Mouse (Mus musculus) liver, embryonic 14.5 days (tissue): ENCODE measurements around the gene Aifm3. TPM values are rescaled to one million over a fixed set of nuclear protein-coding genes. Genes with fewer than 3 reads are reported as not detected.

ENCODE experiments used
- ATAC-seq: fragments of 200-750 bp; cut with Nextera tagmentation; 2 replicates; pipeline ENCODE4 v1.8.0; 2017; ENCODE audit warnings: moderate number of reproducible peaks, mild to moderate bottlenecking, moderate library complexity; ENCODE audit not compliant: insufficient read depth
- DNase-seq, 3 experiments: peaks; one replicate each; pipeline ENCODE4 v3.0.0-alpha.2; 2012 to 2013; ENCODE audit warnings: low read depth in 3 of 3, low spot score in 3 of 3
- H3K27ac ChIP-seq: fragments of 300-500 bp; sonication (generic); 2 replicates; pipeline ENCODE4 v1.5.1; 2014; ENCODE audit warnings: moderate library complexity, mild to moderate bottlenecking, control low read depth, inconsistent platforms
- H3K27me3 ChIP-seq: fragments of 300-500 bp; sonication (generic); 2 replicates; pipeline ENCODE4 v1.6.1; 2014; ENCODE audit warnings: mild to moderate bottlenecking, low read length, moderate library complexity; ENCODE audit not compliant: control insufficient read depth, insufficient read depth
- H3K36me3 ChIP-seq: fragments of 300-500 bp; sonication (generic); replicated peaks from 2 replicates; pipeline ENCODE4 v1.6.1; 2014; ENCODE audit warnings: low read depth; ENCODE audit not compliant: control insufficient read depth, insufficient read depth
- H3K4me1 ChIP-seq, 2 experiments: fragments of 200-500 bp in 1 of 2; fragments of 300-500 bp in 1 of 2; sonication (generic) in 1 of 2; replicated peaks; 2 replicates each; pipeline ENCODE4 v1.6.1; 2012 to 2014; ENCODE audit warnings: antibody characterized with exemption in 1 of 2, inconsistent platforms in 1 of 2, low read length in 1 of 2; ENCODE audit not compliant: control insufficient read depth in 2 of 2, insufficient read depth in 2 of 2
- H3K4me2 ChIP-seq: fragments of 300-500 bp; sonication (generic); 2 replicates; pipeline ENCODE4 v1.6.1; 2014; ENCODE audit warnings: low read depth, mild to moderate bottlenecking, control low read depth, moderate library complexity
- H3K4me3 ChIP-seq, 2 experiments: fragments of 200-500 bp in 1 of 2; fragments of 300-500 bp in 1 of 2; sonication (generic) in 1 of 2; 2 replicates each; pipeline ENCODE4 v1.5.1; 2012 to 2014; ENCODE audit warnings: low read depth in 2 of 2, low read length in 2 of 2, mild to moderate bottlenecking in 2 of 2, control low read depth in 1 of 2, inconsistent platforms in 1 of 2, moderate library complexity in 1 of 2; ENCODE audit not compliant: insufficient read depth in 1 of 2
- H3K9ac ChIP-seq: fragments of 300-500 bp; sonication (generic); replicated peaks from 2 replicates; pipeline ENCODE4 v1.6.1; 2014; ENCODE audit warnings: mild to moderate bottlenecking, control low read depth, moderate library complexity
- H3K9me3 ChIP-seq: fragments of 300-500 bp; sonication (generic); 2 replicates; pipeline ENCODE4 v1.6.1; 2016; ENCODE audit warnings: low read length, mixed read lengths; ENCODE audit not compliant: control insufficient read depth
- CTCF ChIP-seq: IDR thresholded peaks from 2 replicates; pipeline ENCODE4 v1.5.1; 2016; ENCODE audit warnings: antibody characterized with exemption, low read depth, control low read depth
- EP300 ChIP-seq: IDR thresholded peaks from 2 replicates; pipeline ENCODE4 v1.6.1; 2016; ENCODE audit warnings: antibody characterized with exemption, low read depth
- WGBS: fragments of 180-500 bp; shearing (Covaris S2); extraction: QIAGEN DNeasy Blood & Tissue Kit; methylation state at CpG from one replicate; pipeline ENCODE4 v1.1.7; 2014; ENCODE audit not compliant: insufficient replicate concordance; 5-methylcytosine and 5-hydroxymethylcytosine counted together
- polyA plus RNA-seq, 2 experiments: library from polyadenylated mRNA; depleted of rRNA in 1 of 2; stranded (reverse) in 1 of 2; unstranded in 1 of 2; fragments of >200 nt; fragmentation: Nextera tagmentation in 1 of 2; extraction: Ambion mirVana in 1 of 2; gene quantifications; 2 replicates each; pipeline versions ENCODE4 v1.2.1 to v1.2.3; 2012 to 2014

Aifm3 gene
- polyA plus RNA-seq, 2 experiments: 0.53 to 1.3 TPM

DNA sequence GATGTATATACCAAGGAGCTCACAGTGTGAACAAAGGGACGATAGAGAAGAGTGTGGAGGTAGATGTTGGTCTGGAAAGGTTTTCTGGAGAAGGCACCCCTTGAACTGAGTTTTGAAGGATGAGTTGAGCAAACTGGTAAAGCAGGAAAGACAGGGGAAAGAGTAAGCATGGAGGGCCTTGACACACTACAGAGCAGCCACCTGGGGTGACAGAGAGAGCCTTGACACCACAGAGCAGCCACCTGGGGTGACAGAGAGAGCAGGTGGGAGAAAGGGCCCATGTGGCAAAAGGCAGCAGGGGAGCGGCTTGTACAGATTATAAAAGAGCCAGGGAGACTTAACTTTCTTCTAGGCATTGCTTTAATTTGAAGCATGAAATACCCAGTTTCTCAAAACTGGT is 14.7 kb upstream of the Aifm3 start:
- Histone ChIP-seq H3K9me3 (no peaks in the 10 kb centered on the region), H3K27ac (no peak overlapping the region), H3K4me1 (peaks cover 0 to 7% of the 10 kb centered on the region in 2 experiments; a peak in 2 of 4 replicates), H3K4me2 (no peak overlapping the region), H3K36me3 (peaks cover 15% of the 10 kb centered on the region), H3K4me3 (no peak overlapping the region), H3K9ac (no peak overlapping the region), H3K27me3 (no peaks in the 10 kb centered on the region)
- DNase-seq: no peak
- ATAC-seq: no peak
- TF ChIP-seq EP300: no peak
- no peak for TF ChIP-seq CTCF
- 78% methylated on average over 2 of the region's 2 CpGs for WGBS

GRCm38 (mm10) chr16:17475326-17475725 is 14.1 kb upstream of the Aifm3 start:
- TF ChIP-seq EP300: no peak
- no peak for TF ChIP-seq CTCF
- Histone ChIP-seq H3K9me3 (no peaks in the 10 kb centered on the region), H3K4me2 (no peak overlapping the region), H3K27me3 (no peaks in the 10 kb centered on the region), H3K9ac (no peak overlapping the region), H3K4me1 (peaks cover 1 to 7% of the 10 kb centered on the region in 2 experiments; a peak in 2 of 4 replicates), H3K36me3 (peaks cover 9% of the 10 kb centered on the region), H3K27ac (no peak overlapping the region), H3K4me3 (no peak overlapping the region)
- no peak for ATAC-seq
- no peak for DNase-seq
- 83% methylated on average over 4 of the region's 4 CpGs for WGBS

DNA sequence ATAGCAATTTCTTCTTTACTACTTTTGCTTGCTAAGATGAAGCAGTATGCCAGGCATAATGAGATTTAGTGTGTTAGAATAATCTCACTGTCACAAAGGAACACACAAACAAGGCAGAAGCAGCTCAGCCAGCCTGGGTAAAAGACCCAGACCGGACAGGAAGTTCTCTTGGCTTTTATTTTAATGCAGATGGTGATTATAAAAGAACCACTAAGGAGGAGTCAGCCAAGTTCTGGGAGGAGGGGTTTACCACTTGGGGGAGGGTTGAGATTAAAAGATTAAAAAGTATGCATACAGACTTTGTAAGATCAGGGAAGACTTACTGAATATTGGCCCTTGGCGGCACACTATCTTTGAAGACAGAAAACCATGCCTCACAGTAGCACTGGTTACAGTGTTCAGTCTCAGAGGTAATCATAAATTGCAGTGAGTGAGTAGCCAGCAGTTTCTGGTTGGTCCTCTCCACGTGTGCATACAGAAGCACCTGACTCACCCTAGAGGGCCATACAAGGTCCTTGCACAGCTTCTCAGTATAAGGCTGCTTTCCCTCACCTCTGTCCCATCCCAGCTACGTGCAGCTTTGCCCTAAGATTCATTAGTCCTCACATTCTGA is 11.0 kb upstream of the Aifm3 start:
- Histone ChIP-seq H3K27ac (no peak overlapping the region), H3K9me3 (no peaks in the 10 kb centered on the region), H3K4me1 (peaks cover 5 to 19% of the 10 kb centered on the region in 2 experiments), H3K4me2 (no peak overlapping the region), H3K36me3 (peaks cover 5% of the 10 kb centered on the region), H3K4me3 (no peak overlapping the region), H3K9ac (no peak overlapping the region), H3K27me3 (no peaks in the 10 kb centered on the region)
- ATAC-seq (peak; percentile 38; the same call in 1 of the 2 replicates), DNase-seq (no peak)
- TF ChIP-seq EP300: no peak
- no peak for TF ChIP-seq CTCF
- 49% methylated on average over 4 of the region's 4 CpGs for WGBS

- DNase-seq: no peak
- Histone ChIP-seq H3K9ac (no peak overlapping the region), H3K4me3 (no peak overlapping the region), H3K4me2 (no peak overlapping the region), H3K27ac (no peak overlapping the region), H3K4me1 (peaks cover 5 to 19% of the 10 kb centered on the region in 2 experiments), H3K36me3 (peaks cover 25% of the 10 kb centered on the region), H3K9me3 (no peaks in the 10 kb centered on the region), H3K27me3 (no peaks in the 10 kb centered on the region)
- TF ChIP-seq CTCF: no peak
- TF ChIP-seq EP300: no peak
- 10% methylated on average over 2 of the region's 2 CpGs for WGBS
- peak; percentile 56; the same call in 1 of the 2 replicates for ATAC-seq
These were observed 7.9 kb upstream of the Aifm3 start for GRCm38 (mm10) chr16:17481465-17481864.

DNA sequence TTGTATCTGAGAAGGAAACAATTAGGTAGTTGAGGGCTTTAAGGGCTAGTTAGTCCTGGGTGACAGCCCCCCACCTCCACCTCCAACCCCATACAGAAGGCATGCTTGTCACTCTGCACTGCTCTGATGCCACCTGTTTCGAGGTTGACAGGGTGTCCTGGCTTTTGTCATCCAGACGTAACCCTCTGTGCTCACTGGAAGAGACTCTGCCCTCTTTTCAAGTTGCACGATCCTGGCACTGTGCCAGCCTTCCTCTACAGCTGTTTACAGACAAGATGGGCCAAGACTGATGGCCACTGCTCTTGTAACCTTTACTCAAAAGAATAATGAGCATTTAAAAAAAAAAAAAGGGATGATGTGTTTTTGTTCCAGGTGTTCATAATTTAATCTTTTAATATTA is 2.9 kb upstream of the Aifm3 start:
- Histone ChIP-seq H3K9me3 (no peaks in the 10 kb centered on the region), H3K4me2 (no peak overlapping the region), H3K4me3 (no peak overlapping the region), H3K36me3 (peaks cover 25% of the 10 kb centered on the region), H3K27ac (no peak overlapping the region), H3K27me3 (peaks cover 7% of the 10 kb centered on the region; the same call in 1 of the 2 replicates), H3K9ac (no peak overlapping the region), H3K4me1 (peaks cover 0 to 8% of the 10 kb centered on the region in 2 experiments; a peak in 3 of 4 replicates)
- WGBS: 61% methylated on average over 3 of the region's 3 CpGs
- DNase-seq: no peak
- ATAC-seq: no peak
- no peak for TF ChIP-seq EP300
- TF ChIP-seq CTCF: no peak
